Mouse (Mus musculus) bone marrow, adult 2 months (tissue): ENCODE measurements at regions not wholly inside any gene's neighbourhood (a gene's known extent, or its start where the extent isn't known, plus 50 kb on each side); places are given as distances from the start of the nearest gene placed in this dataset.

Experiments
- CTCF ChIP-seq: fragments of 200-500 bp; IDR thresholded peaks from 2 replicates; pipeline ENCODE4 v1.5.1; 2011; ENCODE audit warnings: low read length, control low read depth; ENCODE audit not compliant: control insufficient read depth, insufficient read depth
- POLR2A ChIP-seq: fragments of 200-500 bp; IDR thresholded peaks from 2 replicates; pipeline ENCODE4 v1.6.1; 2011; ENCODE audit warnings: low read depth, mild to moderate bottlenecking, control low read depth, low read length, borderline replicate concordance; ENCODE audit not compliant: control insufficient read depth

DNA sequence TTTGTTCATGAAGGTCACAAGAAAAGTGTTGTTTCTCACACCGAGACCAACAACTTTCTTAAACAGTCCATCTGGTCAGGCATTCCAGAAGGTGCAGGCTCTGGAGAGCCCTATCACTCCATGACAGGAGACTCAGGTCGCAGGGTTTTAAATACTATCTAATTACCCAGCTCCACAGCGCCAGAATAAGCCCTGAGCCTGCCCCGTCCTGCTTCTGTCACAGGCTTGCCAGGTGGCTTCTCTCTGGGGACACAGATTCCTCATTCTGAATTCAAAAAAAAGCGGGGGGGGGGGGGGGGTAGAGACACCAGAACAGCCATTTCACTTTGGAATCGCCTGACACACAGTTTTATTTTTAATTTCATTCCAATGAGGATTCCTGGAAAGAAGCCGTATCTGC, 320.4 kb upstream of the Trpc7 start:
- TF ChIP-seq CTCF = no peak
- TF ChIP-seq POLR2A = no peak
